Mouse (Mus musculus) cerebral cortex, adult 2 months (tissue): ENCODE measurements around the gene Olfr1392.

Experiments used
- WGBS: fragments of 180-500 bp; shearing (Covaris S2); methylation state at CpG from one replicate; pipeline ENCODE4 v1.1.7; 2018; 5-methylcytosine and 5-hydroxymethylcytosine counted together

Olfr1392 gene

DNA sequence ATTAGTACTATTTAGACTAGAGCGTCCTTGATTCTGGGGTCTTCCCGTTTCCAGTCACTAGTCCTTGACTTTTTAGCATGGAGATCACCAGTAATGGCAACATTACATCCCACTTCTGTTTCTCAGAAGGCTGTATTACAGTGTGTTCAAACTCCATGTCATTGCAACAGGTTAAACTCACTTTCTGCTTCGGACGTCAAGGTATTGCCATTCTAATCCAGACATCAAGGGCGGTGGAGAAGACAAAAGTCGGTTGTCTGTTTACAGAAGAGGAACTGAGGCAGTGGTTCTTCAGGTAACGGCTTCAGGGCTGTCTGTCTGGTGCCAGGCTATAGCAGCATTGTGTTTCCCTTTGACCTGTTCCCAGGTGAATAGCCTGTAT lies 33.7 kb upstream of the Olfr1392 start:
- WGBS: 69% methylated on average over 7 of the region's 7 CpGs

DNA sequence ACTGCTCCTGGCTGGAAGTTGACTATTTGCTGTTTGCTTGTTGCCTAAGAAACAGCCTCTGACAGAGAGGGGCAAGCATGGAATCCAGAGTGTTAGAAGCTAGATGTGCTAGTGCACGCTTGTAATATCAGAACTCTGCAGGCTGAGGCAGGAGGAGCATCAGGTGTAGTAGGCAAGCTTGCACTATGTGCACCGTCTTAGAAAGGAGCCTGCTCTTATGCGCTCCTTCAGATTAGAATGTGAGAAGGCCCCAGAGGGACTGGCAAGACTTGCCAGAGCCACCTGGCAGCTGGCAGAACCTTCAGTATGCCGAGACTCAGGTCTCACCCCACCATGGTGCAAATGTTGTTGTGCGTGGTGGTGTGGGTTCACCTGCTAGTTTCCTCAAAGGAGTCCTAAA lies 33.0 kb upstream of the Olfr1392 start:
- WGBS: 81% methylated on average over 5 of the region's 5 CpGs

DNA sequence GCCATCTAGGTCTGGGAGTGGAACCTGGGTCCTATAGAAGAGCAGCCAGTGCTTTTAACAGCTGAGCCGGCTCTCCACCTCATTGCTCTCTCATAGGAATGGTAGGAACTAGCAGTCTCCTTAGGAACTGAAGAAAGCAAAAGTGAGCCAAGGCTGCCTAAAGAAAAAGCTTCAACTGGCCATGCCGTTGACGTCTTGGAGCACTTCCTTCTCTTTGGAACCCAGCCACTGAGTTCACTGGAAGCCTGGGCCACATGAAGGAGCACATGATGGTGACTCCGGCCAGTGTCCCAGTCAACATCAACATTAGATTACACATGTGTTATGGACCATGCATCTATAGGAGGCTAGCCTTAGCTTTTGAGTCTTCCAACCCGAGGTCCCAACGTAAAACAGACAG lies 32.0 kb upstream of the Olfr1392 start:
- 73% methylated on average over 6 of the region's 6 CpGs for WGBS

DNA sequence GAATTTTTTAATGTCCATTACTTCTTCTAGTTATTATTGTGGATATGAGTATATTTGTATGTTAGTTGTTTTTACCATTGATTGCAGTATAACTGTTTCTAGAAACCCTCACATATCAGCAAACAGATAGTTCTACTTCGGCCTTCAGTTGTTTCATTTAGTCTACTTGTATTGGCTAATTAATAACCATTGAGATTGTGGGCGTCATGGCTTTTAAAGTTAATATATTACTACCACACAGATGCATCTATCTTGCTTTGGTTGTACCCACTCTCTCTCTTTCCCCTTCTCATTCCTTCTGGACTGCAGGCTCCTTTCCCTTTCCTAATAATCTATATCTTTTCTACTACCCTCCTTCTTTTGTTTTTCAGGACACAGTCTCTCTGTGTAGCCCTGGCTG lies 25.8 kb upstream of the Olfr1392 start:
- WGBS: 97% methylated on average over 2 of the region's 2 CpGs

DNA sequence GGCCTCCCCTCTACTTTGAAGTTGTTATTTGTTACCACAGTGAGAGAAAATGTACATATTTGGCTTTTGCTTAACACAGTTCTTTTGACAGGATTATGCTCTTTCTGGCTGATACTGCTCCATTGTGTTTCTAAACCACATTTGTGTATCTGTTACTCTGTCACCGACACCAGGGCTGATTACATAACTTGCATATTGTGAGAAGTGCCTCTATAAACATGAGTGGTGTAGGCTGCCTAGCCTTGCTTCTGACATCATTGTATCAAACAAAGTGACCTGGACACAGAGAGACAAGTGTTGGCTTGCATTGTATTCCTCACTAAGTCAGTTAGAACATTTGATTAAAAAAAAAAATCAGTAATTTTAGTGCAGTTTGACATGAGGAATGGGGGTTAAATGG lies 25.3 kb upstream of the Olfr1392 start:
- 25% methylated on average over 1 of the region's 1 CpGs for WGBS

DNA sequence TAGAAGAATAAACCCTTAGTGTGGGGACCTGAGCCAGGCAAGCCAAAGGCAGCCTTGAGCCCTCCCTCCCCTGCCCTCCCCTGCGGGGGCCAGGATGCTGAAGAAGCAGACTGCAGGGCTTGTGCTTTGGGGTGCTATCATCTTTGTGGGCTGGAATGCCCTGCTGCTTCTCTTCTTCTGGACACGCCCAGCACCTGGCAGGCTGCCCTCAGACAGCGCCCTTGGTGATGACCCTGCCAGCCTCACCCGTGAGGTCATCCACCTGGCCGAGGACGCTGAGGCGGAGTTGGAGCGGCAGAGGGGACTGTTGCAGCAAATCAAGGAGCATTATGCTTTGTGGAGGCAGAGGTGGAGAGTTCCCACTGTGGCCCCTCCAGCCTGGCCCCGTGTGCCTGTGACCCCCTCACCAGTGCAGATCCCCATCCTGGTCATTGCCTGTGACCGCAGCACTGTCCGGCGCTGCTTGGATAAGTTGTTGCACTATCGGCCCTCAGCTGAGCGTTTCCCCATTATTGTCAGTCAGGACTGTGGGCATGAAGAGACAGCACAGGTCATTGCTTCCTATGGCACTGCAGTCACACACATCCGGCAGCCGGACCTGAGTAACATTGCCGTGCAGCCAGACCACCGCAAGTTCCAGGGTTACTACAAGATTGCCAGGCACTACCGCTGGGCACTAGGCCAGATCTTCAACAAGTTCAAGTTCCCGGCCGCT lies 24.3 kb upstream of the Olfr1392 start:
- 88% methylated on average over 21 of the region's 21 CpGs for WGBS

DNA sequence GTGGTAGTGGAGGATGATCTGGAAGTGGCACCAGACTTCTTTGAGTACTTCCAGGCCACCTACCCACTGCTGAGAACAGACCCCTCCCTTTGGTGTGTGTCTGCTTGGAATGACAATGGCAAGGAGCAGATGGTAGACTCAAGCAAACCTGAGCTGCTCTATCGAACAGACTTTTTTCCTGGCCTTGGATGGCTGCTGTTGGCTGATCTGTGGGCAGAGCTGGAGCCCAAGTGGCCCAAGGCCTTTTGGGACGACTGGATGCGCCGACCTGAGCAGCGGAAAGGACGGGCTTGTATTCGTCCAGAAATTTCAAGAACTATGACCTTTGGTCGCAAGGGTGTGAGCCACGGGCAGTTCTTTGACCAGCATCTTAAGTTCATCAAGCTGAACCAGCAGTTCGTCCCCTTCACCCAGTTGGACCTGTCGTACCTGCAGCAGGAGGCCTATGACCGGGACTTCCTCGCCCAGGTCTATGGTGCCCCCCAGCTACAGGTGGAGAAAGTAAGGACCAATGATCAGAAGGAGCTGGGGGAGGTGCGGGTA lies 23.7 kb upstream of the Olfr1392 start:
- WGBS: 92% methylated on average over 14 of the region's 14 CpGs

DNA sequence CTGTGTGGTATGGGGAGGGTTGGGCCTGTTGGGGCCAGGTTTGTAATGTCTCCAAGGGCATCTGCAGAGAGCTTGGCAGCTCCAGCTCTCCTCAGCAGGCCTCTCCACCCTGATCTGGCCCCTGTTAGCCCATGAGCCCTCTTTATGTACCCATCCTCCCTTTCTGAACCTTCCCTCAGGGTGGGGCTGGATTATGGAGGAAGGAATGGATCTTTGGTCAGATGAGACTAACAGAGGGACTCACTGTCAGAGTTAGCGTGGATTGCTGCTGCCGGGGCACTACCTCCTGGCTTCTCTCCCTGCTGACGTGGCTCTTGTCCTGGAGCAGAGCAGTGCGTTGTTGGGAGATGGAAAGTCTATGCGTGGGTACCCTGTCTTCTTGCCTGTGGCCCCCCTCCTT lies 22.8 kb upstream of the Olfr1392 start:
- 75% methylated on average over 5 of the region's 5 CpGs for WGBS

DNA sequence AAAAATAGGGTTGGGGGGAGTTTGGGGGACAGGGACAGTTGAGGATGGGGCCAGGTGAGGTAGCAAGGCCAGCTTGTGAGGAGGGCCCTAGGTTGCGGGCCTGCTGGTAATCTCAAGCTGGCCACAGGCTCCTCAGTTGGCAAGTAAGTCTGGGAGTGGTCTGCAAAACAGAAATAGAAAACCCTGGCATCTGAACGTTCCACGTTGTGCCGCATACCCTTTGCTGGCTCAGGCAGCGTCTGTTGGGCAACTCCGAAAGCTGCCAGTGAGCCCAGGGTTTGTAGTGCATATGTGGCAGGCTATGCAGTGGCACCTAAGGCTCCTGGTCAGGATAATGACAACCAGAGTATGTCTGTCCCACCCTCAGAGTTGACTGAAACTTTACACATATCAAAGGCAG lies 21.9 kb upstream of the Olfr1392 start:
- 77% methylated on average over 6 of the region's 6 CpGs for WGBS

DNA sequence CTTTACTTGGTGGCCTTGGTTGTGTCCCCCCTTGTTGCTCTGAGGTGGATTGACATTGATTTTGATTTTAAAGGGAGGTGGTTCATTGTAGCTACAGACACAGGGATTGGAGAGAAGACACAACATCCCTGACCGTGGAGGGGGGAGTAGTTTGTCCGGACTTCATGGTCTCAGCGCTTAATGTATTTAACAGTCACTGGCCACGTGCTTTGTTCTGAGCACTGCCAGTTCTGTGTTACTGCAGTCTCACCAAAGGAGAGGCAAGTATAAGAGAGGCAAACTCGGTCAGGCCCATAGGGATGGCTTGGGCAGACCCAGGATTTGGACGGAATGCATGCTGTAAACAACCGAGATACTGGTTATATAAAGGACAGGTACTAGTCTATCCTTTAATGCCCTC lies 21.0 kb upstream of the Olfr1392 start:
- WGBS: 90% methylated on average over 7 of the region's 7 CpGs

DNA sequence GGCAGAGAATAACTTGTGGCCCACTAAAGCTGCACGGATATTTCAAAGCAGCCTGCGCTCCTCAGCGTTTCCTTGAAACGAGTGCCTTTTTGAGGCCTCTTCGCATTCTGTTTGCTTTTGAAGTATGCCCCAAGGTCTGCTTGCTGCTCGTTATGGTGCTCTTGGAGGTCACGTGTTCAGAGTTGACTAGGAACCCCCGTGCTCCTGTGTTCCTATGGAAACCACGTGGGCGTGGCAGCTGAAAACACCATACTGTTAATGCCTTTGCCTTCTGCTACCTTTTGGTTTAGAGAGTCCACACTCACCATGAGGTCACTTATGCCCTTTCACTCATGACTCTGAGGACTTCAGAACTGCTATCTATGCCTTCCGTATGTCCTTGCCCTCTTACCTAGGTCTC lies 20.5 kb upstream of the Olfr1392 start:
- 67% methylated on average over 11 of the region's 11 CpGs for WGBS

DNA sequence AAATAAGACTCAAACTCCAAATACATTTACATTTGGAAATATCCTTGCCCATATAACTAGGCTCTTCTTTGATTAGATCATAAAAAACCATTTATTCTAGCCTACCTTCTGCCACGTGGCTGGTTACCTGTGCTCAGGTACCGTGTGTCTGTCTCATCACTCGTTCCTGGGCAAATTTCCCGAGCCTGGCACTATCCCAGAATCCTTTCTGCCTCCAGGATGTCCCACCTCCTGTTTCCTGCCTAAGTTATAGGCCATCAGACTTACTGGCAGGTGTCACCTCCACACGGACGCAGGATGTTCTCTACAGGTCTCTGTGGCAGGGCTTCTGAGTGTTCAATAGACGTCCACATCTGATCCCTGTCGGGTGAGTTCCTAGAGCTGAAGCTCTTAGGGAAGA lies 20.0 kb upstream of the Olfr1392 start:
- WGBS: 74% methylated on average over 8 of the region's 8 CpGs

DNA sequence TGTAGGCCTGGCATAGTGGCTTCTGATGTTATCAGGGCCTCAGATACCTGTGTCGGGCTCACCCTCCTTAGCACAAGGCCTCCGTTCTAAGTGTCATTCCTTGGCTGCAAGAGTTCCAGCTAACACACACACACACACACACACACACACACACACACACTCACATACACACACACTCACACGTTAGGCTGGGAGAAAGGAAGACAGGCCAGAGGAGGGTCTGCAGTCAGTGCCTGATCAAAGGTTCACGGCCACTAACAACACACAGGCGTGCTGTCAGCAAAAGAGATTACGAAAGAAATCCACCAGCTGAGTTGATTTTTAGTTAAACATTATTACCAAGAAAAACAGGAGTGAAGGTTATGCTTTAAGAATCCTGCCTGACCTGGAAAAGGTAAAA lies 18.4 kb upstream of the Olfr1392 start:
- whole genome bisulfite sequencing: 89% methylated on average over 6 of the region's 6 CpGs

DNA sequence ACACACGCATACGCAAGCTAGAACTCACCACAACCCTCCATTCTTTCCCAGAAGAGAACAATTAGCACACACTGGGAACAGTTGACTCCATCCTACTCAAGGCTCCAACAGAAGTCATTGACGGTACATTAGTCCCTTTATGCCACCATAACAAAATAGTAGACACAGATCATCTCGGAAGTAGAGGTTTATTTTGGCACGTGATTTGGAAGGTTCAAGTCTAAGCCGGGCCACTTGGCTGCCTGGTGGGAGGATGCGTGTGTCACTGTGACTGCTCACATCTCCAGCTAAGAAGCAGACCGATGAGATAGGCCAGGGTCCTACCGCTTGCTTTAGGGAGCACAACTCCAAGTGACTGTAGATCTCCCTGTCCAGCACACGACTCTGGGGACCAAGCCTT lies 17.8 kb upstream of the Olfr1392 start:
- 66% methylated on average over 10 of the region's 10 CpGs for WGBS

DNA sequence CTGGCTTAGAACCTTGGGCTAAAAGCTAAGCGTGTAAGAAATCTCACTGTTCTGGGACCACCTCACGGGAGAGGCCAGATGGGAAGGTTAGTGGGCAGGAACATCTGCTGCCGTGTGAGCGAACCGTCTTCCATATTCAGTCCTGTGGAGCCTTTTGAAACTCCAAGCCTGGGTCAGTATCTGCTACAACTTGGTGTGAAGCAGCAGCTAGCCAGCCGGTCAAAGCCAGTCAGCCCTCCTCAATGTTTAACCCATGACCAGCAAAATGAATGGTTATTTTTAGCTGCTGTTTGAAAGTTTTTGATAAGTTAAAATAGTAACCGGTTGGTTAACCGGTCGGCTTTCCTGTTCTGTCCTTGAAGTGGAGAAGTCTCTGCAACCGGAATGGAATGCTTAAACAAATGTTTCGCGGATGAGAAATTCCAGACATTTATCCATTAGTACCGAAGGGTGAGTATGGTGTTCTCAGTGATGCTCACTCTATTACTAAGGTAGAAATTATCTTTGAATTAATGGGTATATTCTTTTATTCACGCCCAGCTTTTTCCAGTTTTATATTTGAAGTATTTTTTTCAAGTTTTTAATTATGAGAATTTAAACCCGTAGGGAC lies 17.0 kb upstream of the Olfr1392 start:
- 80% methylated on average over 15 of the region's 15 CpGs for WGBS

DNA sequence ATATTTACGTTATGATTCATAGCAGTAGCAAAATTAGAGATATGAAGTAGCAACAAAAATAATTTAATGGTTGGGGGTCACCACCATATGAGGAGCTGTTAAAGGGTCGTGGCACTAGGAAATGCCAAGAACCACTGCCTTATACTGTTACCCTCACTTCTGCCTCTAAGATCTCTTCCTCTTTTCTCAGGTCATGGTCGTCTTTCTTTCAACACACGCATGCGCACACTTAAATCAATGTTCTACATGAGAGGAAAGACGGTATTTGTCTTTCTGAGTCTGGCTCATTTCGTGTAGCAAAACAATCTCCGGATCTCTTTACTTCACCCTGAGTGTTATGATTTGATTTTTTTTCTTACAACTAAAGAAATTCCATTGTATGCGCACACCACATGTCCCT lies 15.3 kb upstream of the Olfr1392 start:
- WGBS: 90% methylated on average over 9 of the region's 9 CpGs

DNA sequence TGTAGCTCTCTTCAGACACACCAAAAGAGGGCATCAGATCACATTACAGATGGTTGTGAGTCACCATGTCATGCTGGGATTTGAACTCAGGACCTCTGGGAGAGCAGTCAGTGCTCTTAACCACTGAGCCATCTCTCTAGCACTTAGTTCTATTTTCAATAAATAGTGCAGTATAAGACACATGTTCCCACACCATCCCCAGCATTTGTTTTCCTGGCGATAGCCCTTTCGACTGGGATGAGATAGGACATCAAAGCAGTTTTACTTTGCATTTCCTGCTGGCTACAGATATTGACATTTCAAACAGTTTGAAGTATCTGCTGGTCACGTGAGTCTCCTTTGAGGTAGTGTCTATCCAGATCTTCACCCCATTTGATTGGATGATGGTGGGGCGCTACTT lies 14.7 kb upstream of the Olfr1392 start:
- whole genome bisulfite sequencing: 94% methylated on average over 4 of the region's 4 CpGs

DNA sequence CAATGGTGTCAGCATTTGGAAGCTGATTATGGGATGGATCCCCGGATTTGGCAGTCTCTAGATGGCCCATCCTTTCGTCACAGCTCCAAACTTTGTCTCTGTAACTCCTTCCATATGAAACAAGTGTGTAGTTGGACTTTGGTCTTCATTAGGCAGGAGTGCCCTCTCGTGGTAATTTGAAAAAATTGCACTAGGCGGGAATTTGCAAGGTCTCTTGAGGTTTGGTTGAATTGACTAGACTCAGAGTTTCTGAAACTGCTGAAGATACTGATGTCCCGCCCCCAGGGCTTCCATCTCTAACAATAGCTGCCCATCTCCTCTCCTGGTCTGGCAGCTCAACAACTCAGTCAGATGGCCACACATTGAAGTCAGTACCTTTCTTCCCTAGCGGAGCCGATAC lies 13.7 kb upstream of the Olfr1392 start:
- 30% methylated on average over 7 of the region's 7 CpGs for WGBS

DNA sequence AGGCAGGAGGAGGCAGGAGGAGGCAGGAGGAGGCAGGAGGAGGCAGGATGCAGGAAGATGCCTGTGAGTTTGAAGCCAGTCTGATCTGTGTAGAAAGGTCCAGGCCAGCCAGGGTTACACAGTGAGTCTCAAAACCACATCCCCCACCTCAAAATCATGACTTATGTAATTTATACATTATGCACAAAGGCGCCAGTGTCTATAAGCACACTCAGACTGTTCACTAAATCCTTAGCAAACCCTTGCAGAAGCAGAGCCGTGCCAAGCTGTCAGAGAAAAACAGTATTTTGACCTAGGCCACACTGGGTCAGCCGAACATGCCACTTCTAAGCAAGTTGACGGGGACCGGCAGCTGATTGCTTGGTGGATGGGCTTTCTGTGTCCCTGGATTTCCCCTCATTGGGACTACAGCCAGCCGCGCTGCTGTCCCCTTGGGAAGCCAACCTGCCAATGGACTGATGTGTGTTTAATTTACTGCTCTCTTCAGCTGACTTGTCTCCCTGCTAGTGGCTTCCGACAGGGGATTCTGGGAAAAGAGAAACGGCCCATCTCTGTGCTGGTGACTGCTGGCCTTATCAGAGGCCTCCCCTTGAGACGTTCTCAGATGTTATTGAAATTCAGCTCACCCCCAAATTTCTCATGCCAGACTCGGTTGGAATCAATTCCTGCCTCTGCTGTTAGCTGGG lies 11.1 kb upstream of the Olfr1392 start:
- WGBS: 82% methylated on average over 11 of the region's 11 CpGs

DNA sequence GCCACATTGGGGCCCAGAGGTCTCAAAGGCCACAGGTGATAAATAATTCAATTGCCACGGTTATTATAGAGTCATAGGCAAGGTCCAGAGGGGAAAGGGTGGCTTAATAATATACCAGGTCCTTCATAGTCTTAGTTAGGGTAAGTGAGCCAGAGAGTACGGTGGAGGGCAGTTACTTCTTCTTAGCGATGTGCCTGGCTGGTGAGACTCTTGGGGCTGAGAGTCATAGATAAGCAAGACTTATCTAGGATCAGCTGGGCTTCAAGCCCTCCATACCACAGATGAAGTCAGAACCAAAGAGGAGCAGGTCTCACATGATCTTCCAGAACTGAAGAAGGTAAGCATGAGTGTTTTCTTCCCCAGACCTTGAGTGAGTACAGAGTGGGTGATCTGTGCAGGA lies 6.9 kb upstream of the Olfr1392 start, which contains the start of gene Olfr1393:
Gene Olfr1393, plus strand, starts transcription at position 83 of the 400 bp plus-strand sequence.
- 84% methylated on average over 3 of the region's 3 CpGs for WGBS

DNA sequence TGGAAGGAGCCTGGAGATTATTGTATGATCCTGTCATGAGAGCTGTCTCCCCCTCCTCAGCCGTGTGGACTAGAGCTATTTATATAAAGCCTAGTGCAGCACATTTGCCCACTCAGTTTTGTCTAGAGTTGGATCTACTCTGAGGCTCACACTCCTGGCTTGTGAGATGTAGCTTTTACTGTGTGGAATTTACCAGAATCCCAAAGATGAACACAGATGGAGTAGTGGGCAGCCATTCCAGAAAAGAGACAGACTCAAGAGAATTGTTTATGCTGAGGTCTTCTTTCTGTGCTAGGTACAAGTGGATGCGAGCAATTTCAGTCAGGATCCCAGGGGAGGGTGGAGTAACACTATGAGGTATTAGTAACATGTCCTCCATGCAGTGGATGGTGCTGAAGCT lies 2.2 kb downstream of the Olfr1392 start:
- WGBS: 50% methylated on average over 2 of the region's 2 CpGs

DNA sequence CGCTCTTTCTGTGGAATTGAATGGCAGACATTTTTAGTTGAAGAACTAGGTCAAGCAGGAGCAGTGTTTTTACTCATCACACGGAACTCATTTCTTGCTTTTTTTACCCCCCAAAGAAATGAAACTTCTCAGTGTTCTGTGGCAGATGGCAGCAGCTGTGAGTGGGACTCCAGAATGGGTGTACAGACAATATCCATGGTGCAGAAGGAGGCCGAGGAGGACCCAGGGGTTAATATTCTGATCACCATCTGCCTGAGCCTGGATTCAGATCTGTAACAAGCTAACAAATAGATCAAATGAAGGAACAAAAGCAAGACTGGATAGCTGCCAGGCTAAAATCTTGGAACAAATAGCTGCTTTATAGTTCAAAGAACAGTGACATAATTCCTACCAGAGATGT lies 7.7 kb downstream of the Olfr1392 start:
- 30% methylated on average over 3 of the region's 3 CpGs for WGBS

DNA sequence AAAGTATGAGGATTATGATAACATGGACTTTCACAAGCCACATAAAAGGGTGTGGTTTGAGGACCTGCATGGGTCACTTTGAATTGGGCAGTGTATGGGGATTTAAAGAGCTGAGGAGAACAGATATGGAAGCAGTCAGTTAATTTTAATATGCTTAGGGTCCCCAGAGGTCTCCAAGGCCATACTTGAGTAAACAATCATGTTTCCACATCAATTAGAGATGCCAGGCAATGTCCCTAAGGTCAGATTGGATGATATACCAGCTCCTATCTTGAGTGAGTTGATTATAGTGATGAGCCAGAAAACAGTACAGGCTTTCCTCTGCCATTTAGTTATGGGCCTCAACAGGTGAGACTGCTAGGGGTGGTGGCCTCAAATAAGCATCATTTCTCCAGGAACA lies 19.4 kb downstream of the Olfr1392 start, which contains the start of gene Olfr10:
Gene Olfr10, plus strand, starts transcription at position 301 of the 400 bp plus-strand sequence.

